Mouse (Mus musculus) neural tube, embryonic 12.5 days (tissue): ENCODE data around the gene Inava. TPM values are rescaled to one million over a fixed set of nuclear protein-coding genes. Genes with fewer than 3 reads are reported as not detected.
A peak's percentile ranks its signal among the peaks of the same experiment; 100 is the strongest.

ENCODE experiments used
- ATAC-seq: fragments of 200-750 bp; cut with Nextera tagmentation; 2 replicates; pipeline ENCODE4 v1.8.0; 2017; ENCODE audit warnings: low read depth, mild to moderate bottlenecking, moderate TSS enrichment, moderate library complexity; ENCODE audit not compliant: low FRiP score
- H3K27ac ChIP-seq: fragments of 300-500 bp; sonication (generic); 2 replicates; pipeline ENCODE4 v1.5.1; 2016
- H3K27me3 ChIP-seq: fragments of 300-500 bp; sonication (generic); replicated peaks from 2 replicates; pipeline ENCODE4 v1.6.1; 2016; ENCODE audit warnings: mild to moderate bottlenecking
- H3K36me3 ChIP-seq: fragments of 300-500 bp; sonication (generic); 2 replicates; pipeline ENCODE4 v1.6.1; 2016; ENCODE audit warnings: mild to moderate bottlenecking
- H3K4me1 ChIP-seq: fragments of 300-500 bp; sonication (generic); 2 replicates; pipeline ENCODE4 v1.6.1; 2016
- H3K4me2 ChIP-seq: fragments of 300-500 bp; sonication (generic); replicated peaks from 2 replicates; pipeline ENCODE4 v1.6.1; 2016; ENCODE audit warnings: mild to moderate bottlenecking
- H3K4me3 ChIP-seq: fragments of 300-500 bp; sonication (generic); 2 replicates; pipeline ENCODE4 v1.5.1; 2016
- H3K9ac ChIP-seq: fragments of 300-500 bp; sonication (generic); 2 replicates; pipeline ENCODE4 v1.6.1; 2016; ENCODE audit warnings: mild to moderate bottlenecking
- H3K9me3 ChIP-seq: fragments of 300-500 bp; sonication (generic); 2 replicates; pipeline ENCODE4 v1.6.1; 2016; ENCODE audit warnings: mild to moderate bottlenecking
- WGBS: fragments of 180-500 bp; shearing (Covaris S2); methylation state at CpG from one replicate; pipeline ENCODE4 v1.1.7; 2016; 5-methylcytosine and 5-hydroxymethylcytosine counted together
- polyA plus RNA-seq: library from polyadenylated mRNA; unstranded; fragments of >200 nt; fragmentation: Nextera tagmentation; extraction: Ambion mirVana; gene quantifications from 2 replicates; pipeline ENCODE4 v1.2.1, GENCODE M21; 2016

Gene Inava
- polyA plus RNA-seq, 1 experiment from 2014 or later, result 10.3 TPM

- peaks cover 13% of the 10 kb centered on the region for H3K27me3 ChIP-seq
- H3K9me3 ChIP-seq, result no peaks in the 10 kb centered on the region
- no peak overlapping the region for H3K4me3 ChIP-seq
- H3K4me2 ChIP-seq, result no peak overlapping the region
- ATAC-seq, result no peak
- no peaks in the 10 kb centered on the region for H3K36me3 ChIP-seq
- no peak overlapping the region for H3K27ac ChIP-seq
- H3K9ac ChIP-seq, result no peak overlapping the region
- peaks cover 5% of the 10 kb centered on the region; the same call in 1 of the 2 replicates for H3K4me1 ChIP-seq
- 19% methylated on average over 2 of the region's 2 CpGs for WGBS
Observed at GRCm38 (mm10) chr1:136253472-136253871, 19.4 kb upstream of the Inava start.

GRCm38 (mm10) chr1:136249662-136250061, 15.6 kb upstream of the Inava start:
- Histone ChIP-seq H3K4me2 (no peak overlapping the region), H3K27ac (no peak overlapping the region), H3K9me3 (no peaks in the 10 kb centered on the region), H3K4me1 (no peaks in the 10 kb centered on the region), H3K27me3 (no peaks in the 10 kb centered on the region), H3K4me3 (no peak overlapping the region), H3K36me3 (no peaks in the 10 kb centered on the region), H3K9ac (no peak overlapping the region)
- ATAC-seq, result no peak
- WGBS, result 58% methylated on average over 5 of the region's 5 CpGs

GRCm38 (mm10) chr1:136247393-136247792, 13.3 kb upstream of the Inava start:
- ATAC-seq, result no peak
- Histone ChIP-seq H3K27me3 (no peaks in the 10 kb centered on the region), H3K27ac (no peak overlapping the region), H3K9me3 (no peaks in the 10 kb centered on the region), H3K4me3 (no peak overlapping the region), H3K4me2 (no peak overlapping the region), H3K9ac (no peak overlapping the region), H3K36me3 (no peaks in the 10 kb centered on the region), H3K4me1 (no peaks in the 10 kb centered on the region)
- 90% methylated on average over 5 of the region's 5 CpGs for WGBS

GRCm38 (mm10) chr1:136244469-136244868, 10.4 kb upstream of the Inava start:
- Histone ChIP-seq H3K27ac (no peak overlapping the region), H3K4me1 (no peaks in the 10 kb centered on the region), H3K4me3 (no peak overlapping the region), H3K9ac (no peak overlapping the region), H3K4me2 (no peak overlapping the region), H3K27me3 (no peaks in the 10 kb centered on the region), H3K9me3 (no peaks in the 10 kb centered on the region), H3K36me3 (no peaks in the 10 kb centered on the region)
- no peak for ATAC-seq
- 85% methylated on average over 5 of the region's 5 CpGs for WGBS

- H3K9ac ChIP-seq, result no peak overlapping the region
- WGBS, result 91% methylated on average over 7 of the region's 7 CpGs
- no peaks in the 10 kb centered on the region for H3K27me3 ChIP-seq
- H3K4me3 ChIP-seq, result no peak overlapping the region
- no peak overlapping the region for H3K4me2 ChIP-seq
- no peak overlapping the region for H3K27ac ChIP-seq
- no peaks in the 10 kb centered on the region for H3K36me3 ChIP-seq
- no peak for ATAC-seq
- H3K4me1 ChIP-seq, result no peaks in the 10 kb centered on the region
- H3K9me3 ChIP-seq, result no peaks in the 10 kb centered on the region
Observed at GRCm38 (mm10) chr1:136241801-136242200, 7.7 kb upstream of the Inava start.

- Histone ChIP-seq H3K9me3 (no peaks in the 10 kb centered on the region), H3K4me1 (peaks cover 11% of the 10 kb centered on the region), H3K4me2 (no peak overlapping the region), H3K36me3 (no peaks in the 10 kb centered on the region), H3K27ac (no peak overlapping the region), H3K9ac (no peak overlapping the region), H3K27me3 (no peaks in the 10 kb centered on the region), H3K4me3 (no peak overlapping the region)
- no peak for ATAC-seq
- WGBS, result 88% methylated on average over 4 of the region's 4 CpGs
Observed at GRCm38 (mm10) chr1:136238495-136238894, 4.4 kb upstream of the Inava start.

- 1% methylated on average over 9 of the region's 9 CpGs for WGBS
- ATAC-seq, result peak; percentile 11; the same call in 1 of the 2 replicates
Observed at GRCm38 (mm10) chr1:136234595-136235092, 580 bp upstream of the Inava start.

GRCm38 (mm10) chr1:136232986-136233790, 876 bp downstream of the Inava start:
- Histone ChIP-seq H3K4me3 (peak overlapping the region; percentile 55), H3K4me1 (peaks cover 61% of the 10 kb centered on the region), H3K9me3 (no peaks in the 10 kb centered on the region), H3K27me3 (no peaks in the 10 kb centered on the region), H3K4me2 (peak overlapping the region; percentile 78), H3K27ac (no peak overlapping the region; the same call in 1 of the 2 replicates), H3K36me3 (no peaks in the 10 kb centered on the region), H3K9ac (peak overlapping the region; percentile 55)
- WGBS, result under 1% methylated on average over 23 of the region's 23 CpGs
- peak; percentile 2; the same call in 1 of the 2 replicates for ATAC-seq

More at GRCm38 (mm10) chr1:136234595-136235092, 580 bp upstream of the Inava start:
- Histone ChIP-seq H3K27ac (no peak overlapping the region), H3K9me3 (no peaks in the 10 kb centered on the region), H3K4me1 (peaks cover 47% of the 10 kb centered on the region), H3K4me3 (peak overlapping the region; percentile 55), H3K4me2 (peak overlapping the region; percentile 78), H3K27me3 (no peaks in the 10 kb centered on the region), H3K36me3 (no peaks in the 10 kb centered on the region), H3K9ac (peak overlapping the region; percentile 55)

- no peak for ATAC-seq
- H3K36me3 ChIP-seq, result no peaks in the 10 kb centered on the region
- H3K4me1 ChIP-seq, result peaks cover 69% of the 10 kb centered on the region
- peak overlapping the region; percentile 55 for H3K4me3 ChIP-seq
- peak overlapping the region; percentile 78 for H3K4me2 ChIP-seq
- 1% methylated on average over 9 of the region's 9 CpGs for WGBS
- no peaks in the 10 kb centered on the region for H3K27me3 ChIP-seq
- H3K9ac ChIP-seq, result 0 out of 2 replicates have a peak overlapping the region, but pooled peaks have one; percentile 55
- no peak overlapping the region for H3K27ac ChIP-seq
- no peaks in the 10 kb centered on the region for H3K9me3 ChIP-seq
Observed at GRCm38 (mm10) chr1:136232285-136232926, 1.7 kb downstream of the Inava start.

GRCm38 (mm10) chr1:136231596-136231995, 2.5 kb downstream of the Inava start:
- Histone ChIP-seq H3K4me2 (peak overlapping the region; percentile 78), H3K36me3 (0 out of 2 replicates have a peak, but pooled peaks cover 5% of the 10 kb centered on the region), H3K27ac (no peak overlapping the region), H3K27me3 (no peaks in the 10 kb centered on the region), H3K9me3 (no peaks in the 10 kb centered on the region), H3K4me3 (peak overlapping the region; percentile 29), H3K9ac (peak overlapping the region; percentile 29; the same call in 1 of the 2 replicates), H3K4me1 (peaks cover 69% of the 10 kb centered on the region)
- no peak for ATAC-seq
- 3% methylated on average over 6 of the region's 6 CpGs for WGBS

- Histone ChIP-seq H3K27ac (no peak overlapping the region), H3K9ac (peak overlapping the region; percentile 33; the same call in 1 of the 2 replicates), H3K4me3 (no peak overlapping the region), H3K4me1 (peaks cover 73% of the 10 kb centered on the region), H3K27me3 (no peaks in the 10 kb centered on the region), H3K4me2 (peak overlapping the region; percentile 78), H3K9me3 (no peaks in the 10 kb centered on the region), H3K36me3 (peaks cover 19% of the 10 kb centered on the region)
- 24% methylated on average over 11 of the region's 11 CpGs for WGBS
- no peak for ATAC-seq
Observed at GRCm38 (mm10) chr1:136230201-136230600, 3.9 kb downstream of the Inava start.

GRCm38 (mm10) chr1:136229040-136229373, 5.1 kb downstream of the Inava start:
- Histone ChIP-seq H3K4me2 (peak overlapping the region; percentile 78), H3K4me3 (no peak overlapping the region), H3K9ac (0 out of 2 replicates have a peak overlapping the region, but pooled peaks have one; percentile 2), H3K36me3 (peaks cover 29% of the 10 kb centered on the region), H3K27me3 (no peaks in the 10 kb centered on the region), H3K4me1 (peaks cover 66% of the 10 kb centered on the region), H3K9me3 (no peaks in the 10 kb centered on the region), H3K27ac (no peak overlapping the region)
- WGBS, result 3% methylated on average over 6 of the region's 6 CpGs
- peak; percentile 51; the same call in 1 of the 2 replicates for ATAC-seq
